Mouse (Mus musculus): ENCODE data around the gene Gm28048. TPM values are rescaled to one million over a fixed set of nuclear protein-coding genes. Genes with fewer than 3 reads are reported as not detected.
A peak's percentile ranks its signal among the peaks of the same experiment; 100 is the strongest.

The Gm28048 gene
- total and polyA plus RNA-seq, 2 experiments from 2014 or later = 6.8 TPM; not detected in 1

DNA sequence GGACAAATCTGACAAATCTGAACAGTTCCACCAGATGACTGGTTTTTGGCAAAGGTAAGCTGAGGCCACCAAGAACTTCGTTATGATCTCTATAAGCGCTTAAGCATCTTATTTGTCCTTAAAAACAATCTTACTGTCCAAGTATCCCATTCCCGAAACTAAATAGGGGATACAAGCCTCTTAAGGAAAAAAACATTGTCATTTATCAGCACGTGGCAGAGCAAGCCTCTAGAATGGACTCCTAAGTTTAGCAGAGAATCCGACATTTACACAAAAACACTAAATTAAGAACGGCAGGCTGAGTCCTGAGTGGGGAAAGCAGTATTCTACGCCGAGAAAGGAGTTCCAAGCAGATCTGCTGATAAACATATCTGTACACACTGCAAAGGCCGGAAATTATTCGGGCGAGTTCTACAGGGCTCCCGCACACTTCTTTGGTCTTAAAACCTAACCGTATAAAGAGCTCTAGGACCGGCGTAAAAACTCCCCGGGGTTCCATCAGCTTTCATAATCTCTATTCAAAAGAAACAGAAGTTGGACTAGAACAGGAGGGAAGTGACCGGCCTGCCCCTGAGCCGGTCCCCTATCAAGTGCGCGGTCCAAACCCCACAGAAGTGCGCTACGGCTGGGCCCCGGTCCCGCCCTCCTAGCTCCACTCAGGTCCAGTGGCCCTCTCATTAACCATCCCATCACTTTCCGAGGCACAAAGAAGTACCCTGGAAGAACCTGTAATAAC, 124.0 kb downstream of the Gm28048 start:
- peak overlapping the region; percentile 70 for H3K9ac ChIP-seq (replicated peaks; ENCODE audit: low read depth, low read length)
- ATAC-seq (ENCODE audit: insufficient read depth, low read depth) (no peak), DNase-seq (ENCODE audit: low spot score) (no peak)
- peaks cover 16% of the 10 kb centered on the region for H3K4me1 ChIP-seq (ENCODE audit: control insufficient read depth, insufficient read depth)
- H3K4me2 ChIP-seq (ENCODE audit: low read depth, low read length) = peak overlapping the region; percentile 99
- TF ChIP-seq EP300 (IDR thresholded peaks at IDR 0.05; ENCODE audit: low read depth) (no peak), CTCF (IDR thresholded peaks at IDR 0.05; ENCODE audit: low read depth) (no peak)
- no peaks in the 10 kb centered on the region for H3K9me3 ChIP-seq (replicated peaks; ENCODE audit: control insufficient read depth, low read length)
- peak overlapping the region; percentile 88; the same call in 1 of the 2 replicates for H3K27ac ChIP-seq (ENCODE audit: low read depth)
- 46% methylated on average over 25 of the region's 25 CpGs for WGBS
- no peaks in the 10 kb centered on the region for H3K27me3 ChIP-seq (ENCODE audit: control insufficient read depth, insufficient read depth, low read length)
- H3K36me3 ChIP-seq (replicated peaks; ENCODE audit: control insufficient read depth, insufficient read depth, low read length) = no peaks in the 10 kb centered on the region
- H3K4me3 ChIP-seq (ENCODE audit: low read depth, low read length) = peak overlapping the region; percentile 76

DNA sequence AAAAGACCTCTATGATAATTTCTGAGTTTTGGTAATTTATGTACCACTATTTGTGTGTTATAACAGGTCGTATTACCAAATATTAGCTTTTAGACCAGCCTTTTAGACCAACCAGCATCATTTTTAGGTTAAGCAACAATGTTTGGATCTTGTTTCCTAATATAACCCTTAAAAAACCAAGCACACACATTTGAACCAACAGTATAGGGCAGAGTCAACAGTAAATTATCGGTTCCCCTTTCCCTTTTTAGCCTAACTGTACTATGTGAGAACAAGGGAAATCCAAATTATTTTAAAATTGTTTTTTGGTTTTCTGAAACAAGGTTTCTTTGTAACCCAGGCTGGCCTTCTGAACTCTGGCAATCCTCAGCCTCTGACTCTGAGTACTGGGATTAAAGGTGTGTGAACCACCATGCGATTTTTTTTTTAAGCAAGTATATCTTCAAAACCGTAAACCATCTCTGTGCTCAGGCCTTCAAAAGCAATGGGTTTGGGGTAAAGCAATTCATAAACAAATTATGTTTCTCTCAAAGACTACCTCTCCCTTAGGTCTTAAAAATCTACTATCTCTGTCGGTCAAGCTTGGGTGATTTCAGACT, 124.7 kb downstream of the Gm28048 start:
- DNase-seq (ENCODE audit: low spot score) = no peak
- peak overlapping the region; percentile 99 for H3K4me2 ChIP-seq (ENCODE audit: low read depth, low read length)
- H3K9ac ChIP-seq (replicated peaks; ENCODE audit: low read depth, low read length) = no peak overlapping the region
- TF ChIP-seq EP300 (IDR thresholded peaks at IDR 0.05; ENCODE audit: low read depth) = no peak
- TF ChIP-seq CTCF (IDR thresholded peaks at IDR 0.05; ENCODE audit: low read depth) = no peak
- no peak overlapping the region for H3K27ac ChIP-seq (ENCODE audit: low read depth)
- peak overlapping the region; percentile 76; the same call in 1 of the 2 replicates for H3K4me3 ChIP-seq (ENCODE audit: low read depth, low read length)
- 79% methylated on average over 5 of the region's 5 CpGs for WGBS
- ATAC-seq (ENCODE audit: insufficient read depth, low read depth) = no peak
- H3K4me1 ChIP-seq (ENCODE audit: control insufficient read depth, insufficient read depth) = peaks cover 16% of the 10 kb centered on the region
- no peaks in the 10 kb centered on the region for H3K9me3 ChIP-seq (replicated peaks; ENCODE audit: control insufficient read depth, low read length)
- no peaks in the 10 kb centered on the region for H3K36me3 ChIP-seq (replicated peaks; ENCODE audit: control insufficient read depth, insufficient read depth, low read length)
- no peaks in the 10 kb centered on the region for H3K27me3 ChIP-seq (ENCODE audit: control insufficient read depth, insufficient read depth, low read length)

DNA sequence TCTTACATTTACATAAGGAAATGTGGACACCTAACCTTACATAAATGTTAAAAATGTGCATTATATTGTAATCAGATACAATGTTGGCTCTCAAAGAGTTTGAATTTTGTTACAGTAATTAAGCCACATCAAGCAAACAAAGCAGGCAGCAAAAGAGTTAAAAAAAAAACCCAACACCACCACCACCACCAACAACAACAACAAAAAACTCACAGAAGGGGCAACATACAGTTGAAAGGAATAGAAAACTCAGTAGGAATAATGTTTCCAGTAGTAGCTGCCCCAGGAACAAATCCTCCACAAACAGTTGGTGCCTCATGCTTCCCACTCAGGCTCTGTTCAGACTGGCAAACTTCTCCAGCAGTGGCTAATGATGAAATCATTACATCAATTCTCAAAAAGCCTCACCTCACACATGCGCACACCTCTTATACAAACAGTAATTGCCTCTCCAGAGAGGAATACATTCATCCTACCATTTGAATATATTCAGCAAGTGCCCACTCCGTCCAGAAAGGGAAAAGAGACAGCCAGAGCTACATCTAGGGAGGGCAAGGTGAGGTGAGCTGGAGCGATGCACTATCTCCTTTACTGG, 125.4 kb downstream of the Gm28048 start:
- Histone ChIP-seq H3K9ac (replicated peaks; ENCODE audit: low read depth, low read length) (no peak overlapping the region), H3K36me3 (replicated peaks; ENCODE audit: control insufficient read depth, insufficient read depth, low read length) (no peaks in the 10 kb centered on the region), H3K27me3 (ENCODE audit: control insufficient read depth, insufficient read depth, low read length) (no peaks in the 10 kb centered on the region), H3K4me3 (ENCODE audit: low read depth, low read length) (no peak overlapping the region), H3K27ac (ENCODE audit: low read depth) (no peak overlapping the region), H3K9me3 (replicated peaks; ENCODE audit: control insufficient read depth, low read length) (no peaks in the 10 kb centered on the region), H3K4me2 (ENCODE audit: low read depth, low read length) (peak overlapping the region; percentile 28; the same call in 1 of the 2 replicates), H3K4me1 (ENCODE audit: control insufficient read depth, insufficient read depth) (peaks cover 16% of the 10 kb centered on the region)
- no peak for TF ChIP-seq EP300 (IDR thresholded peaks at IDR 0.05; ENCODE audit: low read depth)
- TF ChIP-seq CTCF (IDR thresholded peaks at IDR 0.05; ENCODE audit: low read depth) = no peak
- WGBS = 91% methylated on average over 3 of the region's 3 CpGs
- DNase-seq (ENCODE audit: low spot score) = no peak
- ATAC-seq (ENCODE audit: insufficient read depth, low read depth) = no peak

DNA sequence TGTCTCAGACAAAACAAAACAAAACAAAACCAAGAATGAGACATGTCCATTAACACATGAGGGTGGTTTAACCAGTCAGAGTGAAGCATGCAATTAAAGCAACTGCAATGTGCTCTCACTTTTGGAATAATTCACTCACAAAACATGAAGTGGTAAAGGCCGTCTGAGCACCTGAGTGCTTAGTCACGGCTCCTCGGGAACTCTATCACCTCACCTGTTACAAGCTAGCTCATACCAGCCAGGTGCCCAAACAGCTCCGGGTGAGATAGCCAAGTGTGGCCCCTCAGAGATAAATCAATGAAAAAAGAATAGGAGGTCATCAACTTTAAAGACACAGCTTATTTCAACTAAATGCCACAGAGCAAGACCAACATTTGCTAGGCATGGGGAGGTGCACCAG, 127.3 kb downstream of the Gm28048 start:
- H3K4me3 ChIP-seq (ENCODE audit: low read depth, low read length) = no peak overlapping the region
- no peaks in the 10 kb centered on the region for H3K9me3 ChIP-seq (replicated peaks; ENCODE audit: control insufficient read depth, low read length)
- TF ChIP-seq CTCF (IDR thresholded peaks at IDR 0.05; ENCODE audit: low read depth) (no peak), EP300 (IDR thresholded peaks at IDR 0.05; ENCODE audit: low read depth) (no peak)
- no peaks in the 10 kb centered on the region for H3K27me3 ChIP-seq (ENCODE audit: control insufficient read depth, insufficient read depth, low read length)
- peaks cover 23% of the 10 kb centered on the region for H3K4me1 ChIP-seq (ENCODE audit: control insufficient read depth, insufficient read depth)
- no peak for ATAC-seq (ENCODE audit: insufficient read depth, low read depth)
- no peak overlapping the region for H3K27ac ChIP-seq (ENCODE audit: low read depth)
- DNase-seq (ENCODE audit: low spot score) = no peak
- H3K4me2 ChIP-seq (ENCODE audit: low read depth, low read length) = no peak overlapping the region
- no peak overlapping the region for H3K9ac ChIP-seq (replicated peaks; ENCODE audit: low read depth, low read length)
- H3K36me3 ChIP-seq (replicated peaks; ENCODE audit: control insufficient read depth, insufficient read depth, low read length) = no peaks in the 10 kb centered on the region
- 76% methylated on average over 4 of the region's 4 CpGs for WGBS

DNA sequence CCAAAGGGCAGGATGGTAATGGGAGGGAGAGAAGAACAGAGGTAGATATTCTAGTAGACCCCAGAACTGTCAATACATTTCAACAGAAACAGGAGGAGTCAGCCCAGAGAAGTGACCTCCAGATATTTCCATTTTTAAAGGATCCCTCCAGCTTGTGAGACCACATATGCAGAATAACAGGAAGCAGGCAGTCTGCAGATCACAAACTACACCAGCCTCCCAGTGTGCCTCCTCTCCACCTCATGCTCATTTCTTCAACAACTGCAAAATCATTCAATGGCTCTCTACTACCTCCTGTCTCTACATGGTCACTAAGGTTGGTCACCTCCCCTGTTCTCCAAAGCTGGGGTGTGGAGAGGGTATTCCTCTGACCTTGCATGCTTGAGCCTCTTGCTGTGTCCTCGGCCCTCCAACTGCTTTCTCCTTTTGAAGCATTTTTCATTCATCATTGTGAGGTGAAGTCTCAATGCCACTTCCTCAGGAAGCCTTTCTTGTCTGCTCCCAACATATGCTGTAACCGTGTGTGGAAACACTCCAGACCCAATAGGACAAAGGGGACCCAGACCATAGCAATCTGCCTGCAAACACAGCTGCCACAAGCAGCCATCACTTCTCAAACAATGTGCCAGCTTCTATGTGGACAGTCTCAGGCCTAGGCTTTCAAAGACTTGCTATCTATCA, 128.3 kb downstream of the Gm28048 start:
- Histone ChIP-seq H3K4me3 (ENCODE audit: low read depth, low read length) (no peak overlapping the region), H3K9me3 (replicated peaks; ENCODE audit: control insufficient read depth, low read length) (no peaks in the 10 kb centered on the region), H3K4me1 (ENCODE audit: control insufficient read depth, insufficient read depth) (peaks cover 29% of the 10 kb centered on the region), H3K27me3 (ENCODE audit: control insufficient read depth, insufficient read depth, low read length) (no peaks in the 10 kb centered on the region), H3K4me2 (ENCODE audit: low read depth, low read length) (no peak overlapping the region), H3K27ac (ENCODE audit: low read depth) (peak overlapping the region; percentile 26; the same call in 1 of the 2 replicates), H3K9ac (replicated peaks; ENCODE audit: low read depth, low read length) (no peak overlapping the region), H3K36me3 (replicated peaks; ENCODE audit: control insufficient read depth, insufficient read depth, low read length) (no peaks in the 10 kb centered on the region)
- no peak for DNase-seq (ENCODE audit: low spot score)
- TF ChIP-seq CTCF (IDR thresholded peaks at IDR 0.05; ENCODE audit: low read depth) (no peak), EP300 (IDR thresholded peaks at IDR 0.05; ENCODE audit: low read depth) (no peak)
- ATAC-seq (ENCODE audit: insufficient read depth, low read depth) = no peak
- 52% methylated on average over 2 of the region's 2 CpGs for WGBS
